Mouse (Mus musculus): ENCODE measurements around the gene Vkorc1l1. TPM values are rescaled to one million over a fixed set of nuclear protein-coding genes. Genes with fewer than 3 reads are reported as not detected.

Gene Vkorc1l1
- polyA plus RNA-seq, 1 experiment from 2014 or later = 41.3 TPM

DNA sequence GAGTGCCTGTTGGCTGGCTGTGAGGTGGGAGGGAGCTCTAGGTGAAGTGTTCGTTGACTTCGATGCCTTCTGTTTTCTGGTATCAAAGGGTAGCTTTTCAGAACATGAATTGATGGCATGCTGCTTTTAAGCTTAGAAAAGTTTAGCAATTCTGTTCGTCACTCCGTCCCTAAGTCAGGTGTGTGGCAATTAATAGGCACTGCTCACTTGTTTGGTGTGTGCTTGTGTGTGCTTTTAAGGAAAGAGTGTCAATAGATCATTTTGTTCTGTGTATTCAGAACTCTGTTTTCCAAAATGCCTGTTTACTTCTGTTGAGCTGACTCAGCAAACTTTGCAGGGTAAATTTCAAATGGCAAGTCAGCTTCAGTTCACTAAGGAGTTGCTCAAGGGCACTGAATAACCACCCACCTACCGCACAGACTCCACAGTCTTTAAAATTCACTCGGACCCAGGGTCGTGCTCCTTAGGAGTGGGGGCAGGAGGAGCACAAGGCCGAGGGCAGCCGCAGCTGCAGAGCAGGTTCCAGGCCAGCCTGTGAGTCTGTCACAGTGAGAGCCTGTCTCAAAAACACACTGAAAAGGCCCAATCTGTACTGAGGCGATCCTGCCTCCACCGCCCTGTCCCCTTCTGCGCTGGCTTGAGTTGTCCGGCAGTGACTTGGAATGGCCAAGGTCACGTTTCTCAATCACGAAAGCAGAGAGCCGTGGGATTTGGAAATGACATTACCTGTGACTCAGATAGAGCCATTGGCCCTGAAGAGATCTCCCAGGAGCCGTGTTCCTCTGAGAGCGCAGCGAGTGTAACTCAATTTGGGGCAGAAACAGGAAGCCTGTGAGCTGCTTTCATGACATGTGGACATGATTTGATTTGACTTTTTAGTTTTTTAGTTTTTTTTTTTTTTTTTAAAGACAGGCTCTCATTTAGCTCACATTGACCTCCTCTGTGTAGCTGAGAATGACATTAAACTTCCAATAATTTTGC lies 89.9 kb downstream of the Vkorc1l1 start:
- Histone ChIP-seq H3K9me3 (no peaks in the 10 kb centered on the region), H3K4me3 (replicated peaks) (no peak overlapping the region), H3K27me3 (peaks cover 11% of the 10 kb centered on the region), H3K9ac (no peak overlapping the region), H3K4me2 (no peak overlapping the region), H3K27ac (no peak overlapping the region), H3K4me1 (peaks cover 10% of the 10 kb centered on the region; the same call in 1 of the 2 replicates), H3K36me3 (replicated peaks) (peaks cover 12% of the 10 kb centered on the region; the same call in 1 of the 2 replicates)
- WGBS = 94% methylated on average over 19 of the region's 19 CpGs
- ATAC-seq (ENCODE audit: low FRiP score) = no peak

DNA sequence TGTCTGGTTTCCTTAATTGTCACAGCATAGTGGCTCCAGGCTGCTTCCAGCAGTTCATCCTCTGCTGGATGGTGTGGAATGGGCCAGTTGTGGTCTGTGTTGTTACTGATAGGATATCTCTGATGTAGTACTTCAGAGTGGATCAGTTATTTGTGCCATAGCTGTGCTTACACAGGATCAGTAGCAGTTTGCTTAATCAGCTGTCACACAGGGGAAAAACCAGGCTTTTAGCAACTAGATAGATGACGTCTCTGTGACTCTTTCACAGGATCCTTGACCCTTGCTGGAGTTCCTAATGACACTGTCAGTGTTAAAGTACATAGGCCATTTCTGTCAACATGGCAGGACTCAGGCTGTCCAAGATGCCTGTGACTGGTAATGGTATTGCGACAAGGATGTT lies 92.1 kb downstream of the Vkorc1l1 start:
- peaks cover 23% of the 10 kb centered on the region for H3K36me3 ChIP-seq (replicated peaks)
- H3K27ac ChIP-seq = no peak overlapping the region
- no peak overlapping the region for H3K9ac ChIP-seq
- H3K27me3 ChIP-seq = no peaks in the 10 kb centered on the region
- no peak for ATAC-seq (ENCODE audit: low FRiP score)
- H3K4me3 ChIP-seq (replicated peaks) = no peak overlapping the region
- 83% methylated on average over 2 of the region's 2 CpGs for WGBS
- H3K4me2 ChIP-seq = no peak overlapping the region
- peaks cover 10% of the 10 kb centered on the region; the same call in 1 of the 2 replicates for H3K4me1 ChIP-seq
- H3K9me3 ChIP-seq = no peaks in the 10 kb centered on the region

Other genes with a start within 250 kb of the Vkorc1l1 start
- gene Sept14, start 233.5 kb upstream of the Vkorc1l1 start, polyA plus RNA-seq (2016; fragmentation: Nextera tagmentation; extraction: Ambion mirVana) = not detected in 2 replicates
- gene Mrps17, start 226.5 kb upstream of the Vkorc1l1 start, polyA plus RNA-seq (2016; fragmentation: Nextera tagmentation; extraction: Ambion mirVana) = 160 and 166 TPM in 2 replicates
- gene Nipsnap2, start 216.9 kb upstream of the Vkorc1l1 start, polyA plus RNA-seq (2016; fragmentation: Nextera tagmentation; extraction: Ambion mirVana) = 79.0 and 83.1 TPM in 2 replicates
- 42.8 and 47.3 TPM in 2 replicates for gene Psph, start 154.5 kb upstream of the Vkorc1l1 start, polyA plus RNA-seq (2016; fragmentation: Nextera tagmentation; extraction: Ambion mirVana)
- gene Sumf2, start 95.0 kb upstream of the Vkorc1l1 start, polyA plus RNA-seq (2016; fragmentation: Nextera tagmentation; extraction: Ambion mirVana) = 47.0 and 49.2 TPM in 2 replicates
- gene Chchd2, start 54.5 kb upstream of the Vkorc1l1 start, polyA plus RNA-seq (2016; fragmentation: Nextera tagmentation; extraction: Ambion mirVana) = 756 and 796 TPM in 2 replicates
- gene Zbed5, start 46.2 kb upstream of the Vkorc1l1 start, polyA plus RNA-seq (2016; fragmentation: Nextera tagmentation; extraction: Ambion mirVana) = 6.2 and 7.0 TPM in 2 replicates
- gene Phkg1, start 43.4 kb upstream of the Vkorc1l1 start, polyA plus RNA-seq (2016; fragmentation: Nextera tagmentation; extraction: Ambion mirVana) = 0.23 and 0.32 TPM in 2 replicates
- 6.2 and 6.9 TPM in 2 replicates for gene Nupr1l, start 33.4 kb upstream of the Vkorc1l1 start, polyA plus RNA-seq (2016; fragmentation: Nextera tagmentation; extraction: Ambion mirVana)
- gene Gusb, start 61.1 kb downstream of the Vkorc1l1 start, polyA plus RNA-seq (2016; fragmentation: Nextera tagmentation; extraction: Ambion mirVana) = 17.1 and 20.6 TPM in 2 replicates
- gene Asl, start 87.3 kb downstream of the Vkorc1l1 start, polyA plus RNA-seq (2016; fragmentation: Nextera tagmentation; extraction: Ambion mirVana) = 20.9 and 23.5 TPM in 2 replicates
- 54.0 and 55.8 TPM in 2 replicates for gene Crcp, start 87.3 kb downstream of the Vkorc1l1 start, polyA plus RNA-seq (2016; fragmentation: Nextera tagmentation; extraction: Ambion mirVana)
- 55.1 and 56.5 TPM in 2 replicates for gene Tpst1, start 131.4 kb downstream of the Vkorc1l1 start, polyA plus RNA-seq (2016; fragmentation: Nextera tagmentation; extraction: Ambion mirVana)
- 7.5 and 7.7 TPM in 2 replicates for gene Kctd7, start 202.9 kb downstream of the Vkorc1l1 start, polyA plus RNA-seq (2016; fragmentation: Nextera tagmentation; extraction: Ambion mirVana)
- gene Rabgef1, start 229.8 kb downstream of the Vkorc1l1 start, polyA plus RNA-seq (2016; fragmentation: Nextera tagmentation; extraction: Ambion mirVana) = 30.7 and 31.5 TPM in 2 replicates

Measured in forebrain, embryonic 12.5 days (tissue).